Mouse (Mus musculus) forebrain, embryonic 13.5 days (tissue): ENCODE data around the gene Fam129a. TPM values are rescaled to one million over a fixed set of nuclear protein-coding genes. Genes with fewer than 3 reads are reported as not detected.

ENCODE experiments used
- ATAC-seq: fragments of 200-750 bp; cut with Nextera tagmentation; 2 replicates; pipeline ENCODE4 v1.8.0; 2017
- H3K27ac ChIP-seq: fragments of 300-500 bp; sonication (generic); 2 replicates; pipeline ENCODE4 v1.5.1; 2015; ENCODE audit warnings: inconsistent platforms, mild to moderate bottlenecking, moderate library complexity
- H3K27me3 ChIP-seq: fragments of 300-500 bp; sonication (generic); 2 replicates; pipeline ENCODE4 v1.6.1; 2015; ENCODE audit warnings: mild to moderate bottlenecking, inconsistent platforms
- H3K36me3 ChIP-seq: fragments of 300-500 bp; sonication (generic); 2 replicates; pipeline ENCODE4 v1.6.1; 2015; ENCODE audit warnings: mild to moderate bottlenecking, inconsistent platforms; ENCODE audit not compliant: poor library complexity, severe bottlenecking
- H3K4me1 ChIP-seq: fragments of 300-500 bp; sonication (generic); 2 replicates; pipeline ENCODE4 v1.6.1; 2015; ENCODE audit warnings: inconsistent platforms
- H3K4me2 ChIP-seq: fragments of 300-500 bp; sonication (generic); 2 replicates; pipeline ENCODE4 v1.6.1; 2015; ENCODE audit warnings: inconsistent platforms, mild to moderate bottlenecking, moderate library complexity
- H3K4me3 ChIP-seq: fragments of 300-500 bp; sonication (generic); 2 replicates; pipeline ENCODE4 v1.5.1; 2015; ENCODE audit warnings: mild to moderate bottlenecking, inconsistent platforms
- H3K9ac ChIP-seq: fragments of 300-500 bp; sonication (generic); 2 replicates; pipeline ENCODE4 v1.6.1; 2015; ENCODE audit warnings: mild to moderate bottlenecking, inconsistent platforms
- H3K9me3 ChIP-seq: fragments of 300-500 bp; sonication (generic); replicated peaks from 2 replicates; pipeline ENCODE4 v1.6.1; 2016; ENCODE audit warnings: inconsistent platforms
- WGBS: fragments of 180-500 bp; shearing (Covaris S2); methylation state at CpG from one replicate; pipeline ENCODE4 v1.1.7; 2015; 5-methylcytosine and 5-hydroxymethylcytosine counted together
- polyA plus RNA-seq: library from polyadenylated mRNA; unstranded; fragments of >200 nt; fragmentation: Nextera tagmentation; extraction: Ambion mirVana; gene quantifications from 2 replicates; pipeline ENCODE4 v1.2.1, GENCODE M21; 2015

The Fam129a gene
- polyA plus RNA-seq, 1 experiment from 2014 or later, result 1.3 TPM

DNA sequence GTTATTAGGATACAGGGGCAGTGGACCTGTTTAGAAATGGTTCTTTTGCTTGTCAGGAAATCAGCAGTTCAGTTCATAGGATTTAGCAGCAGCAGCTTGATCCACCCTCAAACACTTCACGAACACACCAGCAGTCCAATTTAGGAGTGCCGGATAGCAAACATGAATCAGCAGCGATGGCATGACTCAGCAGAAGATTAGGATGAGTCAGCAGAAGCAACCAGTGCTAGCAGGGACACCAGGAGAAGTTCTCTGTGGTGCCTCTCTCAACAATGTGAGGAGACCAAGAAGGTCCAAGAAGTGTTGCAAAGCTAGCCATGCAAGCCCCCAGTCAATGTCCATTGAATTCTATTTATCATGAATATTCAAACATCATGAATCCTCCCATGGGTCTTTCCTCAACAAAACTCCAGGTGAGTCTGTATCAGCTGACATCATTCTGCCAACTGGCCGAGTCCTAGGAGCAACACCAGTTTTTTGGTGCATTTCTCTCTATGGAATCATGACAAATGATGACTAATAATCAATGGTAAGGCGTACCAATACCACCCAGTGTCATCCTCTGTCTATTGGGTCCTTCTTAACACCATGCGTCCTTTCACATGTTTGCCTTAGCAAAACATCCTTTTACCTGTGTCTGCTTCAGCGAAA lies 45.7 kb downstream of the Fam129a start:
- no peak overlapping the region for H3K27ac ChIP-seq
- 93% methylated on average over 7 of the region's 7 CpGs for WGBS
- no peak for ATAC-seq
- no peak overlapping the region for H3K9ac ChIP-seq
- H3K36me3 ChIP-seq, result no peaks in the 10 kb centered on the region
- H3K4me2 ChIP-seq, result no peak overlapping the region
- H3K9me3 ChIP-seq, result no peaks in the 10 kb centered on the region
- no peaks in the 10 kb centered on the region for H3K27me3 ChIP-seq
- H3K4me3 ChIP-seq, result no peak overlapping the region
- peaks cover 6% of the 10 kb centered on the region; the same call in 1 of the 2 replicates for H3K4me1 ChIP-seq

DNA sequence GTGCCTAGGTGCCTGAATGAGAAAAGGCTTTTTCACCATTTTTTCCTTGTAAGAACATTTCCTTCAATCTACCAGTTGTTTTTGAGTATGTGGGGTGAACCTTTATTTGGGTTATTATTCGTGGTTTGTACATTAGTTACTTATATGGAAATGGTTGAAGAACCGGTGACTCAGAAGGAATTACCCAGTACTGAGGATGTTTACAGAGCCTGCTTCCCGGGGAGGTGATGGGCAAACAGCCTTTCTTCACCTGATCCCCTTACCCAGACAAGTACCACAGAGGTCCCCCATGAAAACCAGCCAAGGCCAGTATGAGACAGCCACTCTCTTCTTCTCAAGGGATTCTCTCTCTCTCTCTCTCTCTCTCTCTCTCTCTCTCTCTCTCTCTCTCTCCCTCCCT lies 47.3 kb downstream of the Fam129a start:
- ATAC-seq, result no peak
- H3K4me2 ChIP-seq, result no peak overlapping the region

DNA sequence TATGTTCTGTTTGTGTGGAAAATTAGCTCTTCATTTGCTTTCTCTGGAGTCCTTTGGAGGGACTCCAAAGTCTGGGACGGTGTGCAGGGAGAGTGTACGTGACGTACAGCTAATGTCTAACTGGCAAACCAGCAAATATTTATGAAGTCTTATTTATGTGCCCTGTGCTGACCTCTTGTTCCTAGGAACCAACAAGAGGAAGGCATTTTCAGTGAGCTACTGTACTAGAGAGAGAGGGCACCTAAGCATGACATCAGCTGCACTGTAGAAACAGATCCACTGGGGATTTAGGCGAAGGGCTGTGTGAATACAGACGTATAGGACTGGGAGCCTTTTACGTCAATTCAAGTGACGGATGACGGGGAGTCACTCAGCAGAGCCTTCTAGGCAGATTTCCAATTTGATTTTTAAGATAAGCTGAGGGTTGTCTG lies 48.3 kb downstream of the Fam129a start:
- H3K4me3 ChIP-seq, result no peak overlapping the region
- no peaks in the 10 kb centered on the region for H3K27me3 ChIP-seq
- H3K9ac ChIP-seq, result no peak overlapping the region
- peaks cover 6% of the 10 kb centered on the region; the same call in 1 of the 2 replicates for H3K4me1 ChIP-seq
- no peak overlapping the region for H3K4me2 ChIP-seq
- no peaks in the 10 kb centered on the region for H3K36me3 ChIP-seq
- ATAC-seq, result no peak
- WGBS, result 74% methylated on average over 8 of the region's 8 CpGs
- no peaks in the 10 kb centered on the region for H3K9me3 ChIP-seq
- no peak overlapping the region for H3K27ac ChIP-seq

More for the DNA sequence above, 47.3 kb downstream of the Fam129a start:
- Histone ChIP-seq H3K4me3 (no peak overlapping the region), H3K9ac (no peak overlapping the region), H3K27ac (no peak overlapping the region), H3K27me3 (no peaks in the 10 kb centered on the region), H3K9me3 (no peaks in the 10 kb centered on the region), H3K36me3 (no peaks in the 10 kb centered on the region), H3K4me1 (peaks cover 6% of the 10 kb centered on the region; the same call in 1 of the 2 replicates)
- WGBS, result 84% methylated on average over 3 of the region's 3 CpGs

DNA sequence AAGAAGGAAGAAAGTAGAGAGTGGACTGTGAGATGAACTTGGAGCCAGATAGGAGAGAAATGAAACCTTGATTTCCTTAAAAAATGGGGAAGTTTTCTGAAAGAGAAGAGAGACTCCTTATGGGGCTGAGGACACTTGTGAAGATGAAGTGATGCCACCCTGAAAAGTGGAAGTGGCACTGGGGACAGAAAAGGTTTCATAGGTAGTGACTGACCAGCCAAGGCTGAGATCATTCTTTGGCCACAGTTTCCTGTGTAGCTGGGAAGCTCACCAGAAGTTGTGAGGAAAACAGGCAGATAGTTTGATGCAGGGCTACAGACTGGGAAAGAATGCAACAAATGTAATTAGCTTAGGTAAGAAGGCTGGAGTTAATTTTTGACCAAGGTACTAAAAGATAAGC lies 49.7 kb downstream of the Fam129a start:
- no peak overlapping the region for H3K4me3 ChIP-seq
- peaks cover 6% of the 10 kb centered on the region; the same call in 1 of the 2 replicates for H3K4me1 ChIP-seq
- no peak overlapping the region for H3K27ac ChIP-seq
- no peak for ATAC-seq
- H3K4me2 ChIP-seq, result no peak overlapping the region
- H3K9ac ChIP-seq, result no peak overlapping the region
- H3K27me3 ChIP-seq, result no peaks in the 10 kb centered on the region
- H3K9me3 ChIP-seq, result no peaks in the 10 kb centered on the region
- no peaks in the 10 kb centered on the region for H3K36me3 ChIP-seq

DNA sequence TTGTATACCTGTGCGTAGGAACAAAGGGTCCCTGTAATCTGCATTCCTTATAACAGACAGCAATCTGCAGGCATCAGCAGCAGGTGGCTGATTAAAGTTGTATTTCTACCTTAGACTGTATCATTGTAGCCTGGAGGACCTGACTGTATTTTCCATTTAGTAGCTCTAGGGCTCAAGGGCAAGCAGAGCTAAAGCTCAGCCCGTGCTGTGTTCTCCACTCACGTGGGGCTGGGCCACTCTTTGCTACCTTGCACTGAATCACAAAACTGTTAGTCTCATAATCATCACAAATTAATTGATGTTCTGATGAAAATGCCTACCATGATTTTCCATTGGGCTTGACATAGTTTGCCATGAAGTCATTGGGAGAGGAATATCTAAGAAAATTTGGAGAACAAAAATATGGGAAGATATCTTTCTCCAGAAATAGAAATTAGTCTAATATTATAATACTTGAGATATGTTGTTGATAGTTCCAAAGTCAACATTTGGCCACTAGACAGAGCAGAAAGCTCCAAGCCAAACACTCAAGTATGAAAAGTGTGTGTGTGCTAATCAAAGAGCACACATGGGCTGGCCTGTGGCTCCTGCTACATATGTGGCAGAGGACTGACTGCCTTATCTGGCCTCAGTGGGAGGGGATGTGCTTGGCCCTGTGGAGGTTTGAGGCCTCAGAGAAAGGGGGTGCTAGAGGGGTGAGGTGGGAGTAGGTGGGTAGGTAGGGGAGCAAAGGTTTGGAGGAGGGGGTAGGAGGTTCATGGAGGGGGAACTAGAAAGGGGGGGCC lies 53.6 kb downstream of the Fam129a start:
- Histone ChIP-seq H3K36me3 (no peaks in the 10 kb centered on the region), H3K4me3 (no peak overlapping the region), H3K4me2 (no peak overlapping the region), H3K4me1 (peaks cover 23% of the 10 kb centered on the region), H3K27me3 (no peaks in the 10 kb centered on the region), H3K27ac (no peak overlapping the region), H3K9me3 (no peaks in the 10 kb centered on the region), H3K9ac (no peak overlapping the region)
- WGBS, result 74% methylated on average over 3 of the region's 3 CpGs
- no peak for ATAC-seq

DNA sequence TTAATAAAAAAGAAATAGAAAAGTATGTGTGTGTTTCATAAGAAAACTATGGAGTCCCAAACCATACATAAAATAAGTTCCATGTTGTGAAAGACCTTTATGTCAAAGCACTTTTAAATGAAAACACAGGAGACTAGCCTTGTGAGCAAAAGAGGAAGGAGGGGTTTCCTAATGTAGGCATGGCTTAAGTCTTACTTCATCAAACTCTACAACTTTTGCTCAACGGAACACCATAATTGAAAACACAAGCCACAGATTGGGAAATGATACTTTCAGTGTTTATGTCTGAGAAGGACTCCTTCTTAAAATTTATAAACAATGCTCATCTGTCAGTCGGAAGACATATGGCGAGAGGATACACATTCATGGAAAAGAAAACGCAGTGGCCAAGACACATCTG lies 54.3 kb downstream of the Fam129a start:
- H3K27me3 ChIP-seq, result no peaks in the 10 kb centered on the region
- H3K27ac ChIP-seq, result no peak overlapping the region
- no peaks in the 10 kb centered on the region for H3K36me3 ChIP-seq
- no peak for ATAC-seq
- WGBS, result 90% methylated on average over 4 of the region's 4 CpGs
- no peak overlapping the region for H3K4me3 ChIP-seq
- H3K4me2 ChIP-seq, result no peak overlapping the region
- H3K4me1 ChIP-seq, result peaks cover 24% of the 10 kb centered on the region
- no peak overlapping the region for H3K9ac ChIP-seq
- H3K9me3 ChIP-seq, result no peaks in the 10 kb centered on the region

DNA sequence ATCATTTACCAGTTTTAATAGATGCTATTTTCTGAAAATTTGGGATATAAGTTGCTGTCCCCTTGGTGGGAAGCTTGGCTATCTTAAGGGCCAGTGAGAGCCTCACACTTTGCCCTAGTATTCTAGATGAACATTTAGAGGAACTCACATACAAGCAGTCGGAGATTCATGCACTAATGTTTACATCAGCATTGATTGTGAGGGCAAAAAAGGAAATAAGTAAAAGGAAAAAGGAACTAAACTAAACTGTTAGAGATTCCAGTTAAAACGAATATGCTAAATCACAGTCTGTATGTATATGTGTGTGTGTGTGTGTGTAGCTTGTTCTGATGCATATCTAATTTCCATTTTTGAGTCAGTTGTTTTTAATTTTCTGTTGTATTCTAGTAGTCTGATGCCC lies 54.7 kb downstream of the Fam129a start:
- H3K36me3 ChIP-seq, result no peaks in the 10 kb centered on the region
- no peaks in the 10 kb centered on the region for H3K27me3 ChIP-seq
- 83% methylated on average over 2 of the region's 2 CpGs for WGBS
- no peak for ATAC-seq
- H3K4me3 ChIP-seq, result no peak overlapping the region
- no peaks in the 10 kb centered on the region for H3K9me3 ChIP-seq
- no peak overlapping the region for H3K9ac ChIP-seq
- H3K4me2 ChIP-seq, result no peak overlapping the region
- H3K27ac ChIP-seq, result no peak overlapping the region
- H3K4me1 ChIP-seq, result peaks cover 24% of the 10 kb centered on the region

DNA sequence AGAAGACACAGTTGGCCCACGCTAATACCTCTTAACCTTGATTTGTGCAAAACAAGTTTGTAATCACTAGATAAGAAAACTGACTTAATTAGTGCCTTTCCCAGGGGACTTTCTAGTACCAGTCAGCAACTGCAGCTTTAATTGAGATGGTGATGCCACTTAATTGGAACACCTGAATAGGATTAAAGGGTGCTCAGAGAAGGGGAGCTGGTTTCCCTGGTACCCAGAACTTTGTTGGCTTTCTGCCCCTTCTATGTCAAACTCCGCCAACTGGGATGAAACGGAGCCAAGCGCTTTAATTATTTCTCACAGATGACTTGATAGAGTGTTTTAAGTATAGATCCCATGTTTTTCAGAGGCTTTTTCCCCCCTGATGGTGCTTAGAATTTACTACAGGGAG lies 55.6 kb downstream of the Fam129a start:
- H3K27ac ChIP-seq, result no peak overlapping the region
- peak; percentile 85 for ATAC-seq
- H3K9me3 ChIP-seq, result no peaks in the 10 kb centered on the region
- H3K4me3 ChIP-seq, result no peak overlapping the region
- H3K27me3 ChIP-seq, result no peaks in the 10 kb centered on the region
- H3K4me2 ChIP-seq, result no peak overlapping the region
- 28% methylated on average over 4 of the region's 4 CpGs for WGBS
- peaks cover 27% of the 10 kb centered on the region for H3K4me1 ChIP-seq
- H3K9ac ChIP-seq, result no peak overlapping the region
- no peaks in the 10 kb centered on the region for H3K36me3 ChIP-seq

DNA sequence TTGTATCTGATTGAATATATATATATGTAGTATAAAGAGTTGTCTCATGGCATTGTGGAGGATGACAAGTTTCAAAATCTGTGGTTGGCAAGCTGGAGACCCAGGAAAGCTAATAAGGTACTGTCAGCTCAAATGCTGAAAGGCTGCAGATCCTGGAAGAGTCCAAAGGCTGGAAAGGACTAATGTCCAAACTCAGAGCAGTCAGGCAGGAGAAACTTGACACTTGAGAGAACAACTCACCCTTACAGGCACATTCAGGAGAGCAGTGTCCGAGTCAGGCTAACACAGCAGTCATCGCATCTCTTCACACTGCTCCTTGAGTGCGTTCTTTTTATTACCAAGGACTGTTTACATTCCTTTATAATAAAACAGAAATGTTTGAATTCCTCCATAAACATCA lies 56.2 kb downstream of the Fam129a start:
- H3K9me3 ChIP-seq, result no peaks in the 10 kb centered on the region
- H3K9ac ChIP-seq, result no peak overlapping the region
- H3K4me2 ChIP-seq, result no peak overlapping the region
- H3K27ac ChIP-seq, result no peak overlapping the region
- no peaks in the 10 kb centered on the region for H3K27me3 ChIP-seq
- peak; percentile 22; the same call in 1 of the 2 replicates for ATAC-seq
- WGBS, result 45% methylated on average over 3 of the region's 3 CpGs
- H3K4me1 ChIP-seq, result peaks cover 30% of the 10 kb centered on the region
- H3K4me3 ChIP-seq, result no peak overlapping the region
- H3K36me3 ChIP-seq, result no peaks in the 10 kb centered on the region

DNA sequence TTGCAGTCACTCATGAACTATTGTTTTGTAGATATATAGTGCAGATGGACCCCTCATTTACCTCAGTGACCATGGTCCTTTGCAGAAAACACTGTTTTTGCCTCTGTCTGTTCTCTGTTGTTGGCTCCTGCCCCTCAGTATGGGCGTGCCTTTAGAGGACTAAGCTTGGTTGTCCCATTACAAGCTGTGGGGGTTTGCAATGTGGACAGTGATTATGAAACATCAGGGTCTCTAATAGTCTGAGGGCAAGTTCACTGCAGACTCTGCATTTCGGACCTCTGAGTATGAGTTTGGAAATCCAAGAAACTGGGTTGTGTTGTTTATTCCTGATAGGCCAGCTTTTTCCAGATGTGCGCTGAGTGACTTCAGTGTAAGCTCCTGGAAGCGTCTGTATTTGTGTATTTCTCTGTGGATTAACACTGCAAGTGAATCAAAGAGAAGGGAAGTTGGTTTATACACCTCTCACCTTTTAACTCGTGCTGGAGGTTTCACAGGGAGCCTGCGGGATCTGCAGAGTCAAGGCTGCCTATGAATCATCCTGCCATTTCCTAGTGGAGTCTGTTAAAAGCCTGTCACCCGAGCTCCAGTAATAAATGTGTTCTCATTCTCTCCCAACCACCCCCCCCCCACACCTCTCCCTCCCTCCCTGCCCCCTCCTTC lies 58.7 kb downstream of the Fam129a start:
- H3K9ac ChIP-seq, result no peak overlapping the region
- H3K27me3 ChIP-seq, result no peaks in the 10 kb centered on the region
- WGBS, result 58% methylated on average over 7 of the region's 7 CpGs
- no peak overlapping the region for H3K27ac ChIP-seq
- ATAC-seq, result no peak
- H3K4me1 ChIP-seq, result peaks cover 30% of the 10 kb centered on the region
- H3K4me3 ChIP-seq, result no peak overlapping the region
- H3K9me3 ChIP-seq, result no peaks in the 10 kb centered on the region
- H3K4me2 ChIP-seq, result no peak overlapping the region
- no peaks in the 10 kb centered on the region for H3K36me3 ChIP-seq

DNA sequence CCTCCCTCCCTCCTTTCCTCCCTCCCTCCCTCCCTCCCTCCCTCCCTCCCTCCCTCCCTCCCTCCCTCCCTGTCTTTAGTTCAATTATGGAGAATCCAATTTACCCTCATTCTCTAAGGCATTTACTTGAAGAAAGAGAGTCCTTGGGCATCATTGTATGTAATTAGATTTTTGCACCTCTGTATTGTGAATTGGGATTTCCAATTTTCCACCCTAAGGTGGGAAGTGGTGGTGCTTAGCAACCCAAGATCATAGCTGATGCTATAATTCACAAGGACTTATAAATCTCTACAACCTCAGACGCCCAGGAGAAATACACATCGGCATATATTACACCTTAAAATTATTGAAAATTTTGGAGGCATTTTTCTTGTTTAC lies 59.3 kb downstream of the Fam129a start:
- no peaks in the 10 kb centered on the region for H3K9me3 ChIP-seq
- no peak overlapping the region for H3K4me3 ChIP-seq
- peaks cover 30% of the 10 kb centered on the region for H3K4me1 ChIP-seq
- no peaks in the 10 kb centered on the region for H3K27me3 ChIP-seq
- H3K4me2 ChIP-seq, result no peak overlapping the region
- H3K27ac ChIP-seq, result no peak overlapping the region
- ATAC-seq, result no peak
- 56% methylated on average over 2 of the region's 2 CpGs for WGBS
- no peaks in the 10 kb centered on the region for H3K36me3 ChIP-seq
- no peak overlapping the region for H3K9ac ChIP-seq

DNA sequence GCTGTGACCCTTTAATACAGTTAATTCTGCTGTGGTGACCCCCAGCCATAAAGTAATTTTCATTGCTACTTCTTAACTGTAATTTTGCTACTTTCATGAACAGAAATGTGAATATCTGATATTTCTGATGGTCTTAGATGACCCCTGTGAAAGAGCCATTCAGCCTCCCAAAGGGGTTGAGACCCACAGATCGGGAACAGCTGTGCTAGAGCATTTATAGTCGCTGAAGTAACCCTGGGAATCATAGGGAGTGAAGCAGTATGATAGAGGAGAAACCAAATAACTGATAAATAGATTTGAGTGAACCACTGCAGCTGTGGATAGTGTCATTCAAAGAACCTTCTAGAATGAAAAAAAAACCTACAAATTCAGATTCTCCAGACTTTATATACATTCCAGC lies 60.1 kb downstream of the Fam129a start:
- no peak for ATAC-seq
- Histone ChIP-seq H3K4me3 (no peak overlapping the region), H3K9ac (no peak overlapping the region), H3K36me3 (no peaks in the 10 kb centered on the region), H3K9me3 (no peaks in the 10 kb centered on the region), H3K27ac (no peak overlapping the region), H3K4me1 (peaks cover 30% of the 10 kb centered on the region), H3K4me2 (no peak overlapping the region), H3K27me3 (no peaks in the 10 kb centered on the region)
- 70% methylated on average over 2 of the region's 2 CpGs for WGBS
